Mouse (Mus musculus) limb, embryonic 12.5 days (tissue): Measurements from ENCODE around the gene Iqgap3. TPM values are rescaled to one million over a fixed set of nuclear protein-coding genes. Genes with fewer than 3 reads are reported as not detected.

ENCODE experiments used
- ATAC-seq: fragments of 200-750 bp; cut with Nextera tagmentation; 2 replicates; pipeline ENCODE4 v1.8.0; 2017; ENCODE audit warnings: low read depth, moderate TSS enrichment; ENCODE audit not compliant: insufficient number of reproducible peaks, insufficient read depth, low FRiP score, low TSS enrichment
- H3K27ac ChIP-seq: fragments of 300-500 bp; sonication (generic); 2 replicates; pipeline ENCODE4 v1.5.1; 2016; ENCODE audit warnings: mild to moderate bottlenecking, moderate library complexity
- H3K27me3 ChIP-seq: fragments of 300-500 bp; sonication (generic); 2 replicates; pipeline ENCODE4 v1.6.1; 2016; ENCODE audit warnings: mild to moderate bottlenecking, moderate library complexity
- H3K36me3 ChIP-seq: fragments of 300-500 bp; sonication (generic); 2 replicates; pipeline ENCODE4 v1.6.1; 2016; ENCODE audit warnings: mild to moderate bottlenecking, moderate library complexity
- H3K4me1 ChIP-seq: fragments of 300-500 bp; sonication (generic); replicated peaks from 2 replicates; pipeline ENCODE4 v1.6.1; 2016
- H3K4me2 ChIP-seq: fragments of 300-500 bp; sonication (generic); 2 replicates; pipeline ENCODE4 v1.6.1; 2016; ENCODE audit warnings: mild to moderate bottlenecking, moderate library complexity
- H3K4me3 ChIP-seq: fragments of 300-500 bp; sonication (generic); replicated peaks from 2 replicates; pipeline ENCODE4 v1.5.1; 2016; ENCODE audit warnings: mild to moderate bottlenecking
- H3K9ac ChIP-seq: fragments of 300-500 bp; sonication (generic); replicated peaks from 2 replicates; pipeline ENCODE4 v1.6.1; 2016; ENCODE audit warnings: mild to moderate bottlenecking, moderate library complexity
- H3K9me3 ChIP-seq: fragments of 300-500 bp; sonication (generic); 2 replicates; pipeline ENCODE4 v1.6.1; 2016; ENCODE audit warnings: mild to moderate bottlenecking, moderate library complexity
- WGBS: fragments of 180-500 bp; shearing (Covaris S2); methylation state at CpG from one replicate; pipeline ENCODE4 v1.1.7; 2016; 5-methylcytosine and 5-hydroxymethylcytosine counted together
- polyA plus RNA-seq: library from polyadenylated mRNA; unstranded; fragments of >200 nt; fragmentation: Nextera tagmentation; extraction: Ambion mirVana; gene quantifications from 2 replicates; pipeline ENCODE4 v1.2.1, GENCODE M21; 2016

Gene Iqgap3
- polyA plus RNA-seq, 1 experiment from 2014 or later = 24.3 TPM

- no peak overlapping the region for H3K9ac ChIP-seq
- H3K27me3 ChIP-seq = 0 out of 2 replicates have a peak, but pooled peaks cover 17% of the 10 kb centered on the region
- no peak overlapping the region for H3K27ac ChIP-seq
- 72% methylated on average over 2 of the region's 2 CpGs for WGBS
- ATAC-seq = no peak
- no peaks in the 10 kb centered on the region for H3K36me3 ChIP-seq
- no peaks in the 10 kb centered on the region for H3K4me1 ChIP-seq
- H3K4me2 ChIP-seq = no peak overlapping the region
- H3K4me3 ChIP-seq = no peak overlapping the region
- no peaks in the 10 kb centered on the region for H3K9me3 ChIP-seq
These were observed 7.4 kb upstream of the Iqgap3 start for GRCm38 (mm10) chr3:88074351-88074750.

- H3K27me3 ChIP-seq = 0 out of 2 replicates have a peak, but pooled peaks cover 17% of the 10 kb centered on the region
- no peaks in the 10 kb centered on the region for H3K36me3 ChIP-seq
- no peak overlapping the region for H3K9ac ChIP-seq
- WGBS = 68% methylated on average over 8 of the region's 8 CpGs
- H3K4me3 ChIP-seq = no peak overlapping the region
- ATAC-seq = no peak
- H3K9me3 ChIP-seq = no peaks in the 10 kb centered on the region
- no peaks in the 10 kb centered on the region for H3K4me1 ChIP-seq
- no peak overlapping the region for H3K4me2 ChIP-seq
- H3K27ac ChIP-seq = no peak overlapping the region
These were observed 7.0 kb upstream of the Iqgap3 start for GRCm38 (mm10) chr3:88074766-88075165.

- peaks cover 5% of the 10 kb centered on the region for H3K4me1 ChIP-seq
- WGBS = 58% methylated on average over 8 of the region's 8 CpGs
- H3K27ac ChIP-seq = no peak overlapping the region
- H3K4me3 ChIP-seq = no peak overlapping the region
- no peak overlapping the region for H3K9ac ChIP-seq
- H3K36me3 ChIP-seq = no peaks in the 10 kb centered on the region
- no peak for ATAC-seq
- H3K4me2 ChIP-seq = no peak overlapping the region
- no peaks in the 10 kb centered on the region for H3K9me3 ChIP-seq
- 0 out of 2 replicates have a peak, but pooled peaks cover 3% of the 10 kb centered on the region for H3K27me3 ChIP-seq
These were observed 4.3 kb upstream of the Iqgap3 start for GRCm38 (mm10) chr3:88077441-88077840.

- H3K9me3 ChIP-seq = no peaks in the 10 kb centered on the region
- no peak within 1 kb of the TSS for H3K4me3 ChIP-seq
- H3K4me1 ChIP-seq = peaks cover 12% of the 10 kb centered on the region
- H3K27me3 ChIP-seq = 0 out of 2 replicates have a peak, but pooled peaks cover 3% of the 10 kb centered on the region
- no peak for ATAC-seq
- no peaks in the 10 kb centered on the region for H3K36me3 ChIP-seq
- H3K9ac ChIP-seq = no peak within 1 kb of the TSS
- WGBS = 73% methylated on average over 4 of the region's 4 CpGs
- H3K4me2 ChIP-seq = no peak within 1 kb of the TSS
- no peak within 1 kb of the TSS for H3K27ac ChIP-seq
These were observed 3.6 kb upstream of the Iqgap3 start, which contains the start of gene Ttc24 for GRCm38 (mm10) chr3:88078204-88078603. Gene Ttc24 (minus strand): TSS chr3:88078304.

- Histone ChIP-seq H3K4me3 (peak overlapping the region; percentile 61), H3K27ac (no peak overlapping the region), H3K9me3 (no peaks in the 10 kb centered on the region), H3K27me3 (0 out of 2 replicates have a peak, but pooled peaks cover 3% of the 10 kb centered on the region), H3K9ac (peak overlapping the region; percentile 65), H3K4me2 (peak overlapping the region; percentile 80), H3K36me3 (peaks cover 22% of the 10 kb centered on the region), H3K4me1 (peaks cover 13% of the 10 kb centered on the region)
- WGBS = 3% methylated on average over 13 of the region's 13 CpGs
- ATAC-seq = no peak
These were observed 450 bp downstream of the Iqgap3 start for GRCm38 (mm10) chr3:88082224-88082618.

GRCm38 (mm10) chr3:88082663-88083062 is 892 bp downstream of the Iqgap3 start:
- Histone ChIP-seq H3K4me2 (peak overlapping the region; percentile 80), H3K27ac (0 out of 2 replicates have a peak overlapping the region, but pooled peaks have one; percentile 13), H3K4me1 (peaks cover 13% of the 10 kb centered on the region), H3K9me3 (no peaks in the 10 kb centered on the region), H3K9ac (peak overlapping the region; percentile 65; the same call in 1 of the 2 replicates), H3K27me3 (no peaks in the 10 kb centered on the region), H3K4me3 (peak overlapping the region; percentile 61), H3K36me3 (peaks cover 23% of the 10 kb centered on the region)
- no peak for ATAC-seq
- 28% methylated on average over 4 of the region's 4 CpGs for WGBS

GRCm38 (mm10) chr3:88084001-88084400 is 2.2 kb downstream of the Iqgap3 start:
- no peak overlapping the region for H3K27ac ChIP-seq
- WGBS = 93% methylated on average over 2 of the region's 2 CpGs
- H3K9ac ChIP-seq = no peak overlapping the region
- peaks cover 13% of the 10 kb centered on the region for H3K4me1 ChIP-seq
- H3K36me3 ChIP-seq = peaks cover 32% of the 10 kb centered on the region
- no peak overlapping the region for H3K4me3 ChIP-seq
- H3K4me2 ChIP-seq = no peak overlapping the region
- H3K9me3 ChIP-seq = no peaks in the 10 kb centered on the region
- no peaks in the 10 kb centered on the region for H3K27me3 ChIP-seq
- no peak for ATAC-seq

- no peak overlapping the region for H3K4me3 ChIP-seq
- no peaks in the 10 kb centered on the region for H3K9me3 ChIP-seq
- ATAC-seq = no peak
- 66% methylated on average over 2 of the region's 9 CpGs for WGBS
- peaks cover 13% of the 10 kb centered on the region for H3K4me1 ChIP-seq
- peaks cover 47% of the 10 kb centered on the region for H3K36me3 ChIP-seq
- H3K27ac ChIP-seq = no peak overlapping the region
- no peak overlapping the region for H3K4me2 ChIP-seq
- H3K9ac ChIP-seq = no peak overlapping the region
- no peaks in the 10 kb centered on the region for H3K27me3 ChIP-seq
These were observed 3.7 kb downstream of the Iqgap3 start for GRCm38 (mm10) chr3:88085459-88085858.

- no peak for ATAC-seq
These were observed 5.9 kb downstream of the Iqgap3 start for GRCm38 (mm10) chr3:88087688-88088087.

GRCm38 (mm10) chr3:88090106-88090505 is 8.3 kb downstream of the Iqgap3 start:
- Histone ChIP-seq H3K27me3 (no peaks in the 10 kb centered on the region), H3K9me3 (no peaks in the 10 kb centered on the region), H3K4me3 (no peak overlapping the region), H3K36me3 (peaks cover 85% of the 10 kb centered on the region), H3K27ac (no peak overlapping the region), H3K9ac (no peak overlapping the region), H3K4me2 (no peak overlapping the region), H3K4me1 (no peaks in the 10 kb centered on the region)
- ATAC-seq = no peak
- WGBS = 93% methylated on average over 7 of the region's 7 CpGs

More at GRCm38 (mm10) chr3:88087688-88088087, 5.9 kb downstream of the Iqgap3 start:
- Histone ChIP-seq H3K4me3 (no peak overlapping the region), H3K4me1 (peaks cover 6% of the 10 kb centered on the region), H3K4me2 (no peak overlapping the region), H3K36me3 (peaks cover 69% of the 10 kb centered on the region), H3K27me3 (no peaks in the 10 kb centered on the region), H3K9ac (no peak overlapping the region), H3K27ac (no peak overlapping the region), H3K9me3 (no peaks in the 10 kb centered on the region)
- 87% methylated on average over 1 of the region's 1 CpGs for WGBS

GRCm38 (mm10) chr3:88090616-88091015 is 8.8 kb downstream of the Iqgap3 start:
- ATAC-seq = no peak
- H3K27ac ChIP-seq = no peak overlapping the region
- no peaks in the 10 kb centered on the region for H3K4me1 ChIP-seq
- H3K9me3 ChIP-seq = no peaks in the 10 kb centered on the region
- peaks cover 89% of the 10 kb centered on the region for H3K36me3 ChIP-seq
- no peak overlapping the region for H3K4me2 ChIP-seq
- no peak overlapping the region for H3K9ac ChIP-seq
- no peaks in the 10 kb centered on the region for H3K27me3 ChIP-seq
- no peak overlapping the region for H3K4me3 ChIP-seq
- 91% methylated on average over 6 of the region's 6 CpGs for WGBS

- no peaks in the 10 kb centered on the region for H3K9me3 ChIP-seq
- H3K4me1 ChIP-seq = no peaks in the 10 kb centered on the region
- peaks cover 92% of the 10 kb centered on the region for H3K36me3 ChIP-seq
- H3K27ac ChIP-seq = no peak overlapping the region
- no peaks in the 10 kb centered on the region for H3K27me3 ChIP-seq
- 94% methylated on average over 5 of the region's 5 CpGs for WGBS
- ATAC-seq = no peak
- no peak overlapping the region for H3K4me2 ChIP-seq
- H3K9ac ChIP-seq = no peak overlapping the region
- no peak overlapping the region for H3K4me3 ChIP-seq
These were observed 12.4 kb downstream of the Iqgap3 start for GRCm38 (mm10) chr3:88094126-88094525.
